Mouse (Mus musculus): ENCODE results near the gene Nrbp1. TPM values are rescaled to one million over a fixed set of nuclear protein-coding genes. Genes with fewer than 3 reads are reported as not detected.

Nrbp1 gene
- 25.6 and 48.2 TPM in 2 replicates for polyA plus RNA-seq (2012; ENCODE audit: insufficient read depth, low replicate concordance)

- TF ChIP-seq FLI1 (IDR thresholded peaks at IDR 0.05; ENCODE audit: low read length) (no peak), GATA1 (IDR thresholded peaks at IDR 0.05; ENCODE audit: borderline replicate concordance, low read length) (no peak)
- peaks cover 30% of the 10 kb centered on the region for H3K36me3 ChIP-seq (replicated peaks; ENCODE audit: low read length)
- H3K4me1 ChIP-seq: peaks cover 33% of the 10 kb centered on the region
- H3K4me3 ChIP-seq (replicated peaks): peak within 1 kb of the TSS; percentile 95
- H3K9me3 ChIP-seq: peaks cover 8% of the 10 kb centered on the region
- peaks cover 4% of the 10 kb centered on the region for H3K27me3 ChIP-seq (replicated peaks)
Measured at GRCm38 (mm10) chr5:31240637-31241521, at the start of gene Nrbp1, which contains the start of gene Gm9970. Nrbp1 (plus strand) TSS chr5:31240864. Gm9970 (minus strand) TSS chr5:31241232.

DNA sequence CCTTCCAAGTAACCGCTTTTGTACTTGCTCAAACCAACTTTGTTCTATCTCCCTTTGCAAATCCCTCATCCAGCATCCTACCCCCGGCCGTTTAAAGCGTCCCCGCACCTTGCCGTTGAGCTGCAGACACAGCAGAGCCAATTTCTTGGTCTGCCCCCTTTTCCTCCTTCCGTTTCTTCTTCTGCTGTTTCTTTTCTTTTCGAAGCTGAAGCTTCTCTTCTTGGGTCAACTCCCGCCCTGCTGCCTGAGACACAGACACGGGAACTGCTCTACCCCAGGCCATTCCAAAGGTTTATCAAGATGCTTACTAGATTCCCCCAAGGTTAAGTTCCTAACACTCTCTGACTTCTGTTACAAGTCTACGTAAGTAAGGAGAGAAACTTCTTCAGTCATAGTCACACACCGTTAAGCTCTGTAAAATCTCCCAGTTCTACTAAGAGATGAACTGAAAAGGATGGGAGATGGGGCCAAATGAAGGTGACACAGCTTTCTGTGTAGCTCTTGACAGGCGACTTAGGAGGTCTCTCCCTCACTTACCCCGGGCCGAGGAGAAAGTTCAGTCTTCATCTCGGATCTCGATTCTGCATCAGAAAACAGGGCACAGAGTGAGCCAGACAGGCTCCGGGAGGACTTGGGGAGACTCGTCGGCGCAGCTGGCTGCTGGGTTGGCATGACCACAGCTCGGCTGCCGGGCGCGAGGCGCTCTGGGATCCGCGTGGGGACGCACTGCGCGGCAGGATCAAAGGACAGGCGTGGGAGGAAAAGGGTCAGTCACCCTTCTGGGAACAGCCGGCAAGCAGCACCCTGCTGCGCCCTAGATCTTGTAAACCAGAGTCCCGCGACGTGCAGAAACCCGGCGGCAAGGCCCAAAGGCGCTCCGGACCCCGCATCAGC is 48.4 kb upstream of the Nrbp1 start:
- peaks cover 59% of the 10 kb centered on the region for H3K4me1 ChIP-seq
- no peaks in the 10 kb centered on the region for H3K27me3 ChIP-seq (replicated peaks)
- TF ChIP-seq GATA1 (IDR thresholded peaks at IDR 0.05; ENCODE audit: borderline replicate concordance, low read length) (no peak), FLI1 (IDR thresholded peaks at IDR 0.05; ENCODE audit: low read length) (no peak)
- H3K36me3 ChIP-seq (replicated peaks; ENCODE audit: low read length): peaks cover 72% of the 10 kb centered on the region
- H3K4me3 ChIP-seq (replicated peaks): peak overlapping the region; percentile 99
- H3K9me3 ChIP-seq: no peaks in the 10 kb centered on the region

DNA sequence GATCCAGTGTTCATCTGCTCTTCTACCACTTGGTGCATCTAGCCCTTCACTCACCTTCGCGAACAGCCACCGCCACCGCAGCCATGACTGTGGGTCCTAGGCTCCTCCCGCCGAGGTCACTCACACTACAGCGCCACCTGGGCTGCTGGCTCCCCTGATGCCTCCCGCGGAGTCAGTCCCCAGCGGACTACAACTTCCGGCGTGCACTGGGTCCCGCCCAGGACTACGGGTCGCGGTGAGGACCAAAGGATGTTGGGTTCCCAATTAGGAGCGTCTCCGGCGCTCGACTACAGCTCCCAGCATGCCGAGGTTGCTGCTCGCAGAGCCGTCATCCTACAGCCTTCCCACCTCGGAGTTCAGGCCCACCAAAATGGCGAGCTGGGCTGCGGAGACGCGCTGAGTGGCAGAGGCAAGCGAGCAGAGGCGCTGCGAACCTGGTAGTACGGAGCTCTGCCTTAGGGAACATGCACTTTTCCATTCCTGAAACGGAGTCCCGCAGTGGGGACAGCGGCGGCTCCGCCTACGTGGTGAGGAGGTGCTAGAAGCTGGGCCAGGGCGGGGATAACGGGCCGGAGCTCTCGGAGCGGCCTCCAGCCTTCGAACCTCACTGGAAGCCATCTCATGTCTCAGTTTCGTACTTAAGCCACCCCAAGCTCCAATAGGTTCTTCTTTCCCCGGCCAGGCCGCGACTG is 47.6 kb upstream of the Nrbp1 start, which contains the start of the genes Snx17 and Eif2b4:
Gene Snx17 (plus strand): TSS at position 289 of the 692 bp plus-strand sequence.
Gene Eif2b4 (minus strand): TSS at position 492 of the 692 bp plus-strand sequence.
- TF ChIP-seq FLI1 (IDR thresholded peaks at IDR 0.05; ENCODE audit: low read length): no peak
- no peak for TF ChIP-seq GATA1 (IDR thresholded peaks at IDR 0.05; ENCODE audit: borderline replicate concordance, low read length)
- peak within 1 kb of the TSS; percentile 99 for H3K4me3 ChIP-seq (replicated peaks)
- H3K27me3 ChIP-seq (replicated peaks): no peaks in the 10 kb centered on the region
- peaks cover 67% of the 10 kb centered on the region for H3K4me1 ChIP-seq
- peaks cover 72% of the 10 kb centered on the region for H3K36me3 ChIP-seq (replicated peaks; ENCODE audit: low read length)
- H3K9me3 ChIP-seq: no peaks in the 10 kb centered on the region

GRCm38 (mm10) chr5:31193631-31194281 is 46.9 kb upstream of the Nrbp1 start:
- Histone ChIP-seq H3K36me3 (replicated peaks; ENCODE audit: low read length) (peaks cover 72% of the 10 kb centered on the region), H3K4me3 (replicated peaks) (peak overlapping the region; percentile 99), H3K9me3 (no peaks in the 10 kb centered on the region), H3K4me1 (peaks cover 71% of the 10 kb centered on the region), H3K27me3 (replicated peaks) (no peaks in the 10 kb centered on the region)
- no peak for TF ChIP-seq GATA1 (IDR thresholded peaks at IDR 0.05; ENCODE audit: borderline replicate concordance, low read length)
- no peak for TF ChIP-seq FLI1 (IDR thresholded peaks at IDR 0.05; ENCODE audit: low read length)

DNA sequence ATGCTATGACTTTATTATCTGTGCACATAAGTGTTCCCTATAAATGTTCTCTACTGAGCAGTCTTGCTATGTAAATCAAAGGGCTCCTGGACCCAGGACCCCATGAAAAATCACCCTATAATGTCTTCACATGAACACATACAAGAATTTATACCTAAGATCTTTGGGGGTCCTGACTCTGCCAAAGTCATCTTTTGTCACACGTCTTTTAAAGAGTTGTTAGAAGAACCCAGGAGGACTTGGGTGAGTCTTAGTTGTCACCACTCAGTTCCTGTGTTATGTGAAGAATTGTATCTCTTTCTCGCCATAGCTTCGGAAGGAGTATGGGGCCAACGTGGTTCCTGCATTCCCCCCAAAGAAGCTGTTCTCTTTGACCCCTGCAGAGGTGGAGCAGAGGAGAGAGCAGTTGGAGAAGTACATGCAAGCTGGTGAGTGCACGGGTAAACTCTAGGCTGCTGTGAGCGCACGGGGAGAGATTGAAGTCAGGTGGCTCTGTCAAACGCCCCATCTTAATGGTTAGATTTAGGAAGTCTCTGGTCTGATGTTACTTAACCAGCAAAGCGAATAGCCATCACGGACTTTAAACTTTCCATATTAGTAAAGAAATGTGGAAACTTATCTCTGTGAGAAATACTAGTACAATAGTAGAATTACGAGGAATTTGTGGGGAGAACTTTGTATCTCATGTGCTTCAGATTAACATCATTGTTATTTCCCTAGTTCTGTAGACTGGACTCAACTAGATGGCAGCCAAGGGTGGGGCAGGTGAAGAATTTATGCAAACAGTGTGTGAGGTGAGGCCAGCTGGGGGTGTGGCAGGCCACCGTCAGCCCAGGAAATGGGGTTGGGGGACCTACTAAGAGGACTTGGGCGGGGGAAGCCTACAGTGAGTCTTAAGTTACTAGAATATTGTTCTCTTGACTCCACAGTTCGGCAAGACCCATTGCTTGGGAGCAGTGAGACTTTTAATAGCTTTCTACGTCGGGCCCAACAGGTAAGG is 45.9 kb upstream of the Nrbp1 start:
- Histone ChIP-seq H3K27me3 (replicated peaks) (no peaks in the 10 kb centered on the region), H3K4me3 (replicated peaks) (peak overlapping the region; percentile 99), H3K4me1 (peaks cover 79% of the 10 kb centered on the region), H3K36me3 (replicated peaks; ENCODE audit: low read length) (peaks cover 74% of the 10 kb centered on the region), H3K9me3 (no peaks in the 10 kb centered on the region)
- no peak for TF ChIP-seq GATA1 (IDR thresholded peaks at IDR 0.05; ENCODE audit: borderline replicate concordance, low read length)
- TF ChIP-seq FLI1 (IDR thresholded peaks at IDR 0.05; ENCODE audit: low read length): no peak

DNA sequence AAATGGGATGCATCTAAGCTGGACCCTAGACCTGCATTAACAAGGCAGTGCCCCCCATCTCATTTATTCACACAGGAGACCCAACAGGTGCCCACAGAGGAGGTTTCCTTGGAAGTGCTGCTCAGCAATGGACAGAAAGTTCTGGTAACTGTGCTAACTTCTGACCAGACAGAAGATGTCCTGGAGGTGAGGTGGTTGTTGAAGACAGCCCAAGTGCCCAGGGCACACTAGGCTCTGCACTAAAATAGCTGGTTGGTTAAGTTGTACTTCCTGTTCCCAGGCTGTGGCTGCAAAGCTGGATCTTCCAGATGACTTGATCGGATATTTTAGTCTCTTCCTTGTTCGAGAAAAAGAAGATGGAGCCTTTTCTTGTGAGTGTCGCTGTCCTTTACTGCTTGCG is 45.0 kb upstream of the Nrbp1 start:
- peaks cover 82% of the 10 kb centered on the region for H3K4me1 ChIP-seq
- TF ChIP-seq GATA1 (IDR thresholded peaks at IDR 0.05; ENCODE audit: borderline replicate concordance, low read length) (no peak), FLI1 (IDR thresholded peaks at IDR 0.05; ENCODE audit: low read length) (no peak)
- H3K9me3 ChIP-seq: no peaks in the 10 kb centered on the region
- peaks cover 74% of the 10 kb centered on the region for H3K36me3 ChIP-seq (replicated peaks; ENCODE audit: low read length)
- no peak overlapping the region for H3K4me3 ChIP-seq (replicated peaks)
- no peaks in the 10 kb centered on the region for H3K27me3 ChIP-seq (replicated peaks)

DNA sequence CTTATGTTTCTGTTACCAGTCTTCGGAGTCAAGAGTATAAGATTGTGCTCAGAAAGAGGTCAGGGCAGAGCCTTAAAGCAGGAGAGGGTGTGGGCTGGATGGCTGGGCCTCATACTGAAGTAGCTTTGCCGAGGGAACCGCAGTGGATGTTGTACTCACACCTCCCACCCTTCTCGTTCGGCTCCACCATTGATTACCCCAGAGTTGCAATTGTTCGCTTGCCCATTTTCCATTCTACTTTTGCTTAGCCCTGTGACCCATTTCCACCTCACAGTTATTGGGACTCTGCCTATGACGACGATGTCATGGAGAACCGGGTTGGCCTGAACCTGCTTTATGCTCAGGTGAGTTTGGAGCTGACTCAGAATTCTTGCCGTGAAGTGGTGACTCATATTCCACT is 44.5 kb upstream of the Nrbp1 start:
- H3K4me1 ChIP-seq: peaks cover 80% of the 10 kb centered on the region
- no peaks in the 10 kb centered on the region for H3K9me3 ChIP-seq
- H3K36me3 ChIP-seq (replicated peaks; ENCODE audit: low read length): peaks cover 71% of the 10 kb centered on the region
- no peaks in the 10 kb centered on the region for H3K27me3 ChIP-seq (replicated peaks)
- H3K4me3 ChIP-seq (replicated peaks): no peak overlapping the region
- TF ChIP-seq GATA1 (IDR thresholded peaks at IDR 0.05; ENCODE audit: borderline replicate concordance, low read length): no peak
- no peak for TF ChIP-seq FLI1 (IDR thresholded peaks at IDR 0.05; ENCODE audit: low read length)

DNA sequence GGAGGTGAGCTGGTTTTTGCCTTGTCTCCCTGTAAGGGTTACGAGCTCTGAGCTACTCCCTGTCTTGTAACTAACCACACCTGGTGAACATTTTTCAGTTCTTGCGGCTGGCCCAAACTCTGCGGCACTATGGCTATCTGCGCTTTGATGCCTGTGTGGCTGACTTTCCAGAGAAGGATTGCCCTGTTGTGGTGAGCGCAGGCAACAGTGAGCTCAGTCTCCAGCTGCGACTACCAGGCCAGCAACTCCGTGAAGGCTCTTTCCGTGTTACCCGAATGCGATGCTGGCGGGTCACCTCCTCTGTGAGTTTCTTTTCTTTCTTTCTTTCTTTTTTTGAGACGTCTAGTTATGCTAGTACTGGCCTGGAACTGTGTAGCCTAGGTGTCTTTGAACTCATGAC is 43.6 kb upstream of the Nrbp1 start:
- H3K9me3 ChIP-seq: no peaks in the 10 kb centered on the region
- peaks cover 78% of the 10 kb centered on the region for H3K4me1 ChIP-seq
- H3K36me3 ChIP-seq (replicated peaks; ENCODE audit: low read length): peaks cover 67% of the 10 kb centered on the region
- no peaks in the 10 kb centered on the region for H3K27me3 ChIP-seq (replicated peaks)
- H3K4me3 ChIP-seq (replicated peaks): no peak overlapping the region
- TF ChIP-seq GATA1 (IDR thresholded peaks at IDR 0.05; ENCODE audit: borderline replicate concordance, low read length) (no peak), FLI1 (IDR thresholded peaks at IDR 0.05; ENCODE audit: low read length) (no peak)
